Mouse (Mus musculus): ENCODE data around the gene Uaca. TPM values are rescaled to one million over a fixed set of nuclear protein-coding genes. Genes with fewer than 3 reads are reported as not detected.

Gene Uaca
- polyA plus RNA-seq, 1 experiment from 2014 or later = 38.0 TPM

GRCm38 (mm10) chr9:60870451-60870850 is 76.1 kb downstream of the Uaca start:
- H3K27ac ChIP-seq (ENCODE audit: low read length) = no peak overlapping the region
- H3K4me1 ChIP-seq (ENCODE audit: insufficient read depth, low read length) = no peaks in the 10 kb centered on the region
- H3K27me3 ChIP-seq (ENCODE audit: insufficient read depth, low read length) = no peaks in the 10 kb centered on the region
- H3K9ac ChIP-seq (replicated peaks; ENCODE audit: low read length) = no peak overlapping the region
- H3K4me3 ChIP-seq (ENCODE audit: low read length) = no peak overlapping the region
- ATAC-seq (ENCODE audit: low FRiP score, low TSS enrichment) = no peak
- H3K36me3 ChIP-seq (ENCODE audit: insufficient read depth, low read length) = peaks cover 38% of the 10 kb centered on the region
- no peak overlapping the region for H3K4me2 ChIP-seq (replicated peaks; ENCODE audit: low read depth, low read length)
- no peaks in the 10 kb centered on the region for H3K9me3 ChIP-seq (ENCODE audit: low read length)
- 80% methylated on average over 18 of the region's 18 CpGs for WGBS

DNA sequence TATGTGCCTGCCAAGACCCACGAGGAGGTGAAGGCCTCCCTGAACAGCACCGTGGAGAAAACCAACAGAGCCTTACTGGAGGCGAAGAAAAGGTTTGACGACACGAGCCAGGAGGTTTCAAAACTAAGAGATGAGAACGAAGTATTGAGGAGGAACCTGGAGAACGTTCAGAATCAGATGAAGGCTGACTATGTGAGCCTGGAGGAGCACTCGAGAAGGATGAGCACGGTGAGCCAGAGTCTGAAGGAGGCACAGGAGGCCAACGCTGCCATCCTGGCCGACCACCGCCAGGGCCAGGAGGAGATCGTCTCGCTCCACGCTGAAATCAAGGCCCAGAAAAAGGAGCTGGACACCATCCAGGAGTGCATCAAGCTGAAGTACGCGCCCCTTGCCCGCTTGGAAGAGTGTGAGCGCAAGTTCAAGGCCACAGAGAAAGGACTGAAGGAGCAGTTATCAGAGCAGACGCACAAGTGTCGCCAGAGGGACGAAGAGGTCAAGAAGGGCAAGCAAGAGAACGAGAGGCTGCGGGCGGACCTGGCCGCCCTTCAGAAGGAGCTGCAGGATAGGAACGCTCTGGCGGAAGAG is 76.7 kb downstream of the Uaca start:
- Histone ChIP-seq H3K36me3 (ENCODE audit: insufficient read depth, low read length) (peaks cover 40% of the 10 kb centered on the region), H3K4me3 (ENCODE audit: low read length) (no peak overlapping the region), H3K9me3 (ENCODE audit: low read length) (no peaks in the 10 kb centered on the region), H3K27me3 (ENCODE audit: insufficient read depth, low read length) (no peaks in the 10 kb centered on the region), H3K9ac (replicated peaks; ENCODE audit: low read length) (no peak overlapping the region), H3K27ac (ENCODE audit: low read length) (no peak overlapping the region), H3K4me1 (ENCODE audit: insufficient read depth, low read length) (no peaks in the 10 kb centered on the region), H3K4me2 (replicated peaks; ENCODE audit: low read depth, low read length) (no peak overlapping the region)
- ATAC-seq (ENCODE audit: low FRiP score, low TSS enrichment) = no peak
- 82% methylated on average over 28 of the region's 28 CpGs for WGBS

- Histone ChIP-seq H3K9me3 (ENCODE audit: low read length) (no peaks in the 10 kb centered on the region), H3K4me3 (ENCODE audit: low read length) (no peak overlapping the region), H3K27ac (ENCODE audit: low read length) (no peak overlapping the region), H3K4me2 (replicated peaks; ENCODE audit: low read depth, low read length) (no peak overlapping the region), H3K9ac (replicated peaks; ENCODE audit: low read length) (no peak overlapping the region), H3K27me3 (ENCODE audit: insufficient read depth, low read length) (no peaks in the 10 kb centered on the region), H3K36me3 (ENCODE audit: insufficient read depth, low read length) (peaks cover 36% of the 10 kb centered on the region), H3K4me1 (ENCODE audit: insufficient read depth, low read length) (no peaks in the 10 kb centered on the region)
- WGBS = 72% methylated on average over 13 of the region's 13 CpGs
- ATAC-seq (ENCODE audit: low FRiP score, low TSS enrichment) = no peak
Observed at GRCm38 (mm10) chr9:60873257-60874054, 79.1 kb downstream of the Uaca start.

GRCm38 (mm10) chr9:60874055-60874392 is 79.7 kb downstream of the Uaca start:
- Histone ChIP-seq H3K27me3 (ENCODE audit: insufficient read depth, low read length) (no peaks in the 10 kb centered on the region), H3K4me2 (replicated peaks; ENCODE audit: low read depth, low read length) (no peak overlapping the region), H3K9me3 (ENCODE audit: low read length) (no peaks in the 10 kb centered on the region), H3K4me1 (ENCODE audit: insufficient read depth, low read length) (no peaks in the 10 kb centered on the region), H3K4me3 (ENCODE audit: low read length) (no peak overlapping the region), H3K36me3 (ENCODE audit: insufficient read depth, low read length) (peaks cover 38% of the 10 kb centered on the region), H3K27ac (ENCODE audit: low read length) (no peak overlapping the region), H3K9ac (replicated peaks; ENCODE audit: low read length) (no peak overlapping the region)
- WGBS = 91% methylated on average over 8 of the region's 8 CpGs
- no peak for ATAC-seq (ENCODE audit: low FRiP score, low TSS enrichment)

GRCm38 (mm10) chr9:60876085-60876484 is 81.7 kb downstream of the Uaca start:
- H3K9ac ChIP-seq (replicated peaks; ENCODE audit: low read length) = no peak overlapping the region
- no peaks in the 10 kb centered on the region for H3K4me1 ChIP-seq (ENCODE audit: insufficient read depth, low read length)
- H3K4me2 ChIP-seq (replicated peaks; ENCODE audit: low read depth, low read length) = no peak overlapping the region
- no peak overlapping the region for H3K4me3 ChIP-seq (ENCODE audit: low read length)
- peaks cover 27% of the 10 kb centered on the region for H3K36me3 ChIP-seq (ENCODE audit: insufficient read depth, low read length)
- 91% methylated on average over 9 of the region's 9 CpGs for WGBS
- H3K27ac ChIP-seq (ENCODE audit: low read length) = no peak overlapping the region
- no peaks in the 10 kb centered on the region for H3K9me3 ChIP-seq (ENCODE audit: low read length)
- no peak for ATAC-seq (ENCODE audit: low FRiP score, low TSS enrichment)
- no peaks in the 10 kb centered on the region for H3K27me3 ChIP-seq (ENCODE audit: insufficient read depth, low read length)

DNA sequence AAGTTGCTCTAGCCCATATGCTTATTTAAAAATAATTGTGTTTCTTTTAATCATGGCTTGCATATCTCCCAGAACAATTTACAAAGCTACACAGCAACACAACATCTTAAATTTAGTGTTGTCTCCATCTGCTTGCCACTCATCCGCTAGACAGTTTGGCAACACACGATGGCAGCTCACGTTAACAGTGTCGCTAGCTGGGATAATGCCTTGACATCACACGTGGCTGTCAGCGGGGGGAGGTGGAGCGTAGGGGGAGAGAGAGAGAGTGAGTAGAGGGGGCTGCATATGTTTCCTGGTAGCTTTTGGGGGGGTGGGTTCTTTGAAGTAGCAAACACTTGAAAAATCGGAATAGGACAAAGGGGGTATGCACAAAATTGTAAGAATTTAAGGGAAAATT is 82.2 kb downstream of the Uaca start:
- Histone ChIP-seq H3K27ac (ENCODE audit: low read length) (no peak overlapping the region), H3K9me3 (ENCODE audit: low read length) (no peaks in the 10 kb centered on the region), H3K9ac (replicated peaks; ENCODE audit: low read length) (no peak overlapping the region), H3K4me2 (replicated peaks; ENCODE audit: low read depth, low read length) (no peak overlapping the region), H3K27me3 (ENCODE audit: insufficient read depth, low read length) (no peaks in the 10 kb centered on the region), H3K36me3 (ENCODE audit: insufficient read depth, low read length) (peaks cover 22% of the 10 kb centered on the region), H3K4me1 (ENCODE audit: insufficient read depth, low read length) (no peaks in the 10 kb centered on the region), H3K4me3 (ENCODE audit: low read length) (no peak overlapping the region)
- no peak for ATAC-seq (ENCODE audit: low FRiP score, low TSS enrichment)
- 69% methylated on average over 8 of the region's 8 CpGs for WGBS

DNA sequence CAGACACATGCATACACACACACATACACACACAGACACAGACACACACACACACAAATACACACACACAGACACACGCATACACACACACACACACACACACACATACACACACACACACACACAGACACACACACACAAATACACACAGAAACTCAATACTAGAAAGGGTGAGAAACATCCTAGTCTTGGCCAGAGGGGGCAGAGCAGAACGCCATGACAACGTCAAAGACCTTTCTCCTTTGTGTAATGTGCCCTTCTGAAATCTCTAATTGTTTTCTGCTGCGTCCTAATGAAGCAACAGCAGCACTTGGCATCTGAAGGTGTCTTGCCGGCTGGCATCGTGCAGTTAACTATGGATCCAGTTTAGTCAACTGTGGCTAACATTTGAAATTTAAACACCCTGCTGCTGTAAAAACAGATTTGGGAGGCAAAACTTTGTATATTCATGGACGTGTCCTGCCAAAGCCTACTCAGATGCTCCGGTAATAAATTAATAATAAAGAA is 83.8 kb downstream of the Uaca start:
- no peak overlapping the region for H3K27ac ChIP-seq (ENCODE audit: low read length)
- WGBS = 71% methylated on average over 8 of the region's 8 CpGs
- no peak overlapping the region for H3K4me2 ChIP-seq (replicated peaks; ENCODE audit: low read depth, low read length)
- no peak overlapping the region for H3K9ac ChIP-seq (replicated peaks; ENCODE audit: low read length)
- no peak for ATAC-seq (ENCODE audit: low FRiP score, low TSS enrichment)
- H3K4me3 ChIP-seq (ENCODE audit: low read length) = no peak overlapping the region
- no peaks in the 10 kb centered on the region for H3K27me3 ChIP-seq (ENCODE audit: insufficient read depth, low read length)
- peaks cover 21% of the 10 kb centered on the region; the same call in 1 of the 2 replicates for H3K36me3 ChIP-seq (ENCODE audit: insufficient read depth, low read length)
- no peaks in the 10 kb centered on the region for H3K4me1 ChIP-seq (ENCODE audit: insufficient read depth, low read length)
- H3K9me3 ChIP-seq (ENCODE audit: low read length) = no peaks in the 10 kb centered on the region

- Histone ChIP-seq H3K9me3 (ENCODE audit: low read length) (no peaks in the 10 kb centered on the region), H3K4me1 (ENCODE audit: insufficient read depth, low read length) (no peaks in the 10 kb centered on the region), H3K36me3 (ENCODE audit: insufficient read depth, low read length) (peaks cover 21% of the 10 kb centered on the region; the same call in 1 of the 2 replicates), H3K27me3 (ENCODE audit: insufficient read depth, low read length) (no peaks in the 10 kb centered on the region), H3K4me2 (replicated peaks; ENCODE audit: low read depth, low read length) (no peak overlapping the region), H3K27ac (ENCODE audit: low read length) (no peak overlapping the region), H3K9ac (replicated peaks; ENCODE audit: low read length) (no peak overlapping the region), H3K4me3 (ENCODE audit: low read length) (no peak overlapping the region)
- 72% methylated on average over 3 of the region's 3 CpGs for WGBS
- no peak for ATAC-seq (ENCODE audit: low FRiP score, low TSS enrichment)
Observed at GRCm38 (mm10) chr9:60878630-60879029, 84.3 kb downstream of the Uaca start.

- Histone ChIP-seq H3K27me3 (ENCODE audit: insufficient read depth, low read length) (no peaks in the 10 kb centered on the region), H3K4me1 (ENCODE audit: insufficient read depth, low read length) (peaks cover 7% of the 10 kb centered on the region; the same call in 1 of the 2 replicates), H3K9ac (replicated peaks; ENCODE audit: low read length) (no peak overlapping the region), H3K4me2 (replicated peaks; ENCODE audit: low read depth, low read length) (no peak overlapping the region), H3K27ac (ENCODE audit: low read length) (no peak overlapping the region), H3K9me3 (ENCODE audit: low read length) (no peaks in the 10 kb centered on the region), H3K36me3 (ENCODE audit: insufficient read depth, low read length) (peaks cover 12% of the 10 kb centered on the region; the same call in 1 of the 2 replicates), H3K4me3 (ENCODE audit: low read length) (no peak overlapping the region)
- no peak for ATAC-seq (ENCODE audit: low FRiP score, low TSS enrichment)
- WGBS = 60% methylated on average over 6 of the region's 6 CpGs
Observed at GRCm38 (mm10) chr9:60885148-60885547, 90.8 kb downstream of the Uaca start.
